Mouse (Mus musculus) liver, embryonic 11.5 days (tissue): ENCODE results near the gene Oog4. TPM values are rescaled to one million over a fixed set of nuclear protein-coding genes. Genes with fewer than 3 reads are reported as not detected.

ENCODE experiments used
- polyA plus RNA-seq: library from polyadenylated mRNA; unstranded; fragments of >200 nt; fragmentation: Nextera tagmentation; extraction: Ambion mirVana; gene quantifications from 2 replicates; pipeline ENCODE4 v1.2.1, GENCODE M21; 2014

Gene Oog4
- polyA plus RNA-seq, 1 experiment from 2014 or later = not detected

Other genes starting within 250 kb of the Oog4 start
- gene Prdm2, start 237.3 kb downstream of the Oog4 start, polyA plus RNA-seq = 7.3 and 8.3 TPM in 2 replicates
- 5.5 and 6.0 TPM in 2 replicates for gene Pdpn, start 150.8 kb downstream of the Oog4 start, polyA plus RNA-seq
- gene Lrrc38, start 100.6 kb downstream of the Oog4 start, polyA plus RNA-seq = not detected in 2 replicates
- not detected in 2 replicates for gene Pramel1, start 55.9 kb downstream of the Oog4 start, polyA plus RNA-seq
- 9.0 and 11.5 TPM in 2 replicates for gene Pramef8, start 37.9 kb downstream of the Oog4 start, polyA plus RNA-seq
- not detected in 2 replicates for gene Gm13043, start 61.0 kb upstream of the Oog4 start, polyA plus RNA-seq
- gene Gm13040, start 85.6 kb upstream of the Oog4 start, polyA plus RNA-seq = not detected in 2 replicates
- not detected in 2 replicates for gene BC080695, start 101.4 kb upstream of the Oog4 start, polyA plus RNA-seq
- not detected in 2 replicates for gene Gm13057, start 101.4 kb upstream of the Oog4 start, polyA plus RNA-seq
- not detected in 2 replicates for gene Gm13083, start 164.7 kb upstream of the Oog4 start, polyA plus RNA-seq
- not detected in 2 replicates for gene Gm13088, start 206.9 kb upstream of the Oog4 start, polyA plus RNA-seq